Mouse (Mus musculus) E14TG2a.4 (cell line): Measurements from ENCODE around the gene Pygo1.

Source experiments
- CTCF ChIP-seq: conservative IDR thresholded peaks from 2 replicates; pipeline ENCODE4 v1.5.1; 2014; ENCODE audit warnings: low read length
- NANOG ChIP-seq: IDR thresholded peaks from 2 replicates; pipeline ENCODE4 v1.6.1; 2014; ENCODE audit warnings: borderline replicate concordance, low read length, mixed read lengths
- POU5F1 ChIP-seq: IDR thresholded peaks from 2 replicates; pipeline ENCODE4 v1.6.1; 2014; ENCODE audit warnings: low read length, borderline replicate concordance

DNA sequence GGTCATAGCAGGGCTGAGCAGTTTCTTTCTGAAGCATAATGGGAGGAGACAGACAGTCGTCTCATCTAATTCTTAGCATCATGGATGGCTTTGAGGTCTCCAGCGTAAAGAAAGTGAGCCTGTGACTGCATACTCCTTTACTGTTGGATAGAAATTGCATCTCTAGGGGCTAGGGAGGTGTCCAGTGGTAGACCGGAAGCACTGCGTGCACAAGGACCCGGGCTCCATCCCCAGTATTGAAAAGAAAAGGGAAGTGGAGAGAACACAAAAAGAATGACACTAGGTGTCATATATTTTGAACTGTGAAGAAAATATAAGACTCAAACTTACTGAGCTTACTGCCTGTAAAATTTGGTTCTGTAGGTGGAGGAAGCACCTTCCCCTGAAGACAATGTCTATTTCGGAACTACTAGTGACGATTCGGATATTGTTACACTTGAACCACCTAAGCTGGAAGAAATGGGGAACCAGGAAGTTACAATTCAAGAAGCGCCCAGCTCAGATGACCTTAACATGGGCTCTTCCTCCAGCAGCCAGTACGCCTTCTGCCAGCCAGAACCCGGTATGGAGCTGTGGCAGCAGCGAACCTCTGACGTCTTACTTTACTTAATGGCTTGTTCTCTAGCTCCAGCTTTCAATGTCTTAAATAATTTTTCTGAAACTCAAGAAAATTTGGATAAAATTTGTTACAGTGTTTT, 76.0 kb downstream of the Pygo1 start:
- TF ChIP-seq CTCF = no peak
- no peak for TF ChIP-seq NANOG
- no peak for TF ChIP-seq POU5F1
